Mouse (Mus musculus) MEL (cell line): ENCODE measurements around the gene Cfl2. TPM values are rescaled to one million over a fixed set of nuclear protein-coding genes. Genes with fewer than 3 reads are reported as not detected.

ENCODE experiments used
- DNase-seq: peaks from one replicate; pipeline ENCODE4 v3.0.0; 2011; ENCODE audit warnings: low read depth, low spot score
- H3K27ac ChIP-seq: 2 replicates; pipeline ENCODE4 v1.5.1; 2012; ENCODE audit warnings: low read depth, mild to moderate bottlenecking, control low read depth, low read length, moderate library complexity; ENCODE audit not compliant: control insufficient read depth
- H3K27me3 ChIP-seq, 2 experiments: fragments of 150-350 bp in 1 of 2; sonication (generic) in 1 of 2; 2 replicates each; pipeline ENCODE4 v1.6.1; 2012; ENCODE audit warnings: low read length in 2 of 2, mild to moderate bottlenecking in 2 of 2, improper control_type of control experiment in 1 of 2, moderate library complexity in 1 of 2; ENCODE audit not compliant: insufficient read depth in 2 of 2, control insufficient read depth in 1 of 2
- H3K36me3 ChIP-seq, 2 experiments: 2 replicates each; pipeline ENCODE4 v1.6.1; 2012 to 2014; ENCODE audit warnings: low read length in 2 of 2, improper control_type of control experiment in 1 of 2, inconsistent platforms in 1 of 2, mild to moderate bottlenecking in 1 of 2; ENCODE audit not compliant: insufficient read depth in 2 of 2, control insufficient read depth in 1 of 2
- H3K4me1 ChIP-seq, 2 experiments: fragments of 150-350 bp in 1 of 2; sonication (generic) in 1 of 2; 2 replicates each; pipeline ENCODE4 v1.6.1; 2012; ENCODE audit warnings: low read length in 2 of 2, improper control_type of control experiment in 1 of 2, mild to moderate bottlenecking in 1 of 2; ENCODE audit not compliant: insufficient read depth in 2 of 2, control insufficient read depth in 1 of 2
- H3K4me3 ChIP-seq, 2 experiments: fragments of 150-350 bp in 1 of 2; sonication (generic) in 1 of 2; 2 replicates each; pipeline ENCODE4 v1.5.1; 2012; ENCODE audit warnings: low read depth in 2 of 2, low read length in 2 of 2, mild to moderate bottlenecking in 2 of 2, moderate library complexity in 2 of 2, control low read depth in 1 of 2, improper control_type of control experiment in 1 of 2; ENCODE audit not compliant: control insufficient read depth in 1 of 2, insufficient read depth in 1 of 2
- H3K79me2 ChIP-seq: 2 replicates; pipeline ENCODE4 v1.6.1; 2012; ENCODE audit warnings: mild to moderate bottlenecking, low read length, moderate library complexity; ENCODE audit not compliant: control insufficient read depth, poor library complexity, insufficient read depth
- H3K9ac ChIP-seq: 2 replicates; pipeline ENCODE4 v1.6.1; 2012; ENCODE audit warnings: low read depth, mild to moderate bottlenecking, control low read depth, low read length, moderate library complexity; ENCODE audit not compliant: control insufficient read depth, poor library complexity, severe bottlenecking
- H3K9me3 ChIP-seq: fragments of 150-350 bp; sonication (generic); replicated peaks from 2 replicates; pipeline ENCODE4 v1.6.1; 2012; ENCODE audit warnings: mild to moderate bottlenecking, low read length, improper control_type of control experiment, moderate library complexity; ENCODE audit not compliant: insufficient read depth
- BHLHE40 ChIP-seq: IDR thresholded peaks from 2 replicates; pipeline ENCODE4 v1.6.1; 2012; ENCODE audit warnings: low read depth, mild to moderate bottlenecking, inconsistent platforms, low read length, improper control_type of control experiment, borderline replicate concordance
- CHD1 ChIP-seq: IDR thresholded peaks from 2 replicates; pipeline ENCODE4 v1.6.1; 2012; ENCODE audit warnings: low read depth, mild to moderate bottlenecking, inconsistent platforms, low read length, improper control_type of control experiment
- CHD2 ChIP-seq: IDR thresholded peaks from 2 replicates; pipeline ENCODE4 v1.6.1; 2011; ENCODE audit warnings: low read length, improper control_type of control experiment
- CTCF ChIP-seq, 3 experiments: IDR thresholded peaks in 2 of 3; conservative IDR thresholded peaks in 1 of 3; 2 replicates each; pipeline ENCODE4 v1.5.1; 2011 to 2012; ENCODE audit warnings: low read length in 3 of 3, low read depth in 2 of 3, mild to moderate bottlenecking in 2 of 3, improper control_type of control experiment in 1 of 3, inconsistent platforms in 1 of 3, mixed read lengths in 1 of 3, moderate library complexity in 1 of 3; ENCODE audit not compliant: control insufficient read depth in 1 of 3, insufficient read depth in 1 of 3, poor library complexity in 1 of 3, severe bottlenecking in 1 of 3
- E2F4 ChIP-seq: IDR thresholded peaks from 2 replicates; pipeline ENCODE4 v1.6.1; 2011; ENCODE audit warnings: low read depth, low read length, improper control_type of control experiment, borderline replicate concordance
- ELF1 ChIP-seq: IDR thresholded peaks from 2 replicates; pipeline ENCODE4 v1.6.1; 2014; ENCODE audit warnings: low read depth, mild to moderate bottlenecking, inconsistent platforms, low read length, improper control_type of control experiment, moderate library complexity
- EP300 ChIP-seq, 2 experiments: IDR thresholded peaks; 2 replicates each; pipeline ENCODE4 v1.6.1; 2011; ENCODE audit warnings: improper control_type of control experiment in 2 of 2, low read length in 2 of 2, low read depth in 1 of 2, mild to moderate bottlenecking in 1 of 2
- ETS1 ChIP-seq: IDR thresholded peaks from 2 replicates; pipeline ENCODE4 v1.6.1; 2012; ENCODE audit warnings: low read depth, mild to moderate bottlenecking, inconsistent platforms, low read length, improper control_type of control experiment, moderate library complexity
- GABPA ChIP-seq: IDR thresholded peaks from 2 replicates; pipeline ENCODE4 v1.6.1; 2012; ENCODE audit warnings: low read depth, mild to moderate bottlenecking, inconsistent platforms, low read length, improper control_type of control experiment, moderate library complexity
- GATA1 ChIP-seq: IDR thresholded peaks from 2 replicates; pipeline ENCODE4 v1.6.1; 2011; ENCODE audit warnings: low read depth, low read length, improper control_type of control experiment
- JUND ChIP-seq: IDR thresholded peaks from 2 replicates; pipeline ENCODE4 v1.6.1; 2011; ENCODE audit warnings: low read depth, mild to moderate bottlenecking, improper control_type of control experiment, low read length
- KAT2A ChIP-seq: conservative IDR thresholded peaks from 2 replicates; pipeline ENCODE4 v1.6.1; 2012; ENCODE audit warnings: low read depth, low read length, improper control_type of control experiment, inconsistent platforms
- MAFK ChIP-seq: IDR thresholded peaks from 2 replicates; pipeline ENCODE4 v1.6.1; 2011; ENCODE audit warnings: low read depth, mild to moderate bottlenecking, low read length, improper control_type of control experiment, borderline replicate concordance
- MAX ChIP-seq: IDR thresholded peaks from 2 replicates; pipeline ENCODE4 v1.6.1; 2011; ENCODE audit warnings: low read length, improper control_type of control experiment
- MXI1 ChIP-seq: IDR thresholded peaks from 2 replicates; pipeline ENCODE4 v1.6.1; 2011; ENCODE audit warnings: mild to moderate bottlenecking, low read depth, low read length, improper control_type of control experiment
- MYB ChIP-seq: IDR thresholded peaks from 2 replicates; pipeline ENCODE4 v1.6.1; 2011; ENCODE audit warnings: mild to moderate bottlenecking, low read depth, low read length, improper control_type of control experiment
- MYC ChIP-seq: IDR thresholded peaks from 2 replicates; pipeline ENCODE4 v1.6.1; 2011; ENCODE audit warnings: low read depth, mild to moderate bottlenecking, low read length, improper control_type of control experiment, moderate library complexity
- NELFE ChIP-seq: IDR thresholded peaks from 2 replicates; pipeline ENCODE4 v1.6.1; 2011; ENCODE audit warnings: low read depth, low read length, improper control_type of control experiment
- POLR2AphosphoS2 ChIP-seq: IDR thresholded peaks from 2 replicates; pipeline ENCODE4 v1.6.1; 2011; ENCODE audit warnings: low read length, improper control_type of control experiment
- SIN3A ChIP-seq: IDR thresholded peaks from 2 replicates; pipeline ENCODE4 v1.6.1; 2012; ENCODE audit warnings: low read length, improper control_type of control experiment, inconsistent platforms
- TBP ChIP-seq: IDR thresholded peaks from 2 replicates; pipeline ENCODE4 v1.8.0; 2011; ENCODE audit warnings: low read depth, low read length, improper control_type of control experiment
- TCF12 ChIP-seq: IDR thresholded peaks from 2 replicates; pipeline ENCODE4 v1.6.1; 2014; ENCODE audit warnings: low read depth, mild to moderate bottlenecking, inconsistent platforms, low read length, improper control_type of control experiment, moderate library complexity
- USF2 ChIP-seq, 2 experiments: IDR thresholded peaks; 2 replicates each; pipeline ENCODE4 v1.6.1; 2011 to 2012; ENCODE audit warnings: improper control_type of control experiment in 2 of 2, low read length in 2 of 2, borderline replicate concordance in 1 of 2, inconsistent platforms in 1 of 2, low read depth in 1 of 2, mild to moderate bottlenecking in 1 of 2; ENCODE audit not compliant: insufficient read depth in 1 of 2
- ZNF384 ChIP-seq: IDR thresholded peaks from 2 replicates; pipeline ENCODE4 v1.6.1; 2012; ENCODE audit warnings: low read depth, mild to moderate bottlenecking, inconsistent platforms, low read length, improper control_type of control experiment
- polyA plus RNA-seq, 2 experiments: library from polyadenylated mRNA; stranded (reverse) in 1 of 2; unstranded in 1 of 2; fragments of >175 nt in 1 of 2; fragments of >200 nt in 1 of 2; gene quantifications; 2 replicates each; pipeline versions ENCODE4 v1.2.1 to v1.2.4; 2012; ENCODE audit warnings: low replicate concordance in 2 of 2, low read depth in 1 of 2; ENCODE audit not compliant: insufficient read length in 2 of 2, insufficient read depth in 1 of 2, missing spikeins in 1 of 2
- total RNA-seq: library from RNA; depleted of rRNA; stranded (reverse); fragments of 300-350 nt; gene quantifications from 2 replicates; pipeline ENCODE4 v1.2.3, GENCODE M21; 2012

Cfl2 gene
- total and polyA plus RNA-seq, 3 experiments: 5.7 to 8.8 TPM; not detected in 1

DNA sequence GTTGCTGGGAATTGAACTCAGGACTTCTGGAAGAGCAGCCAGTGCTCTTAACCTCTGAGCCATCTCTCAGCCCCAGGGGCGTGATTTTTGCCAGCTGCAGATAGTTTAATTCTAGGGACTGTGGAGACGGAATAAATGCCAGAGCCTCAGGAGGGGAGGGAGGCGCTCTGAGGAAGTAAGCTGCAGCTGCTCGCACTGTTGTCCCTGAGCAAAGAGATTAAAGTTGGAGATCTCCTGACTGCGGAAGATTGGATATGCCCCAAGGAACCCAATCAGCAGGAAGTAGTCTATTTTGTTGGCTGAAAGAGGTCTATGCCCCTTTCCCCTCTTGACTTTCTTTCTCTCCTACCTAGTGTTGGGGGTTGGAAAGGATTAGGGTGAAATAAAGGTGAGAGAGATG lies 14.2 kb upstream of the Cfl2 start (continued):
- TF ChIP-seq JUND: no peak

DNA sequence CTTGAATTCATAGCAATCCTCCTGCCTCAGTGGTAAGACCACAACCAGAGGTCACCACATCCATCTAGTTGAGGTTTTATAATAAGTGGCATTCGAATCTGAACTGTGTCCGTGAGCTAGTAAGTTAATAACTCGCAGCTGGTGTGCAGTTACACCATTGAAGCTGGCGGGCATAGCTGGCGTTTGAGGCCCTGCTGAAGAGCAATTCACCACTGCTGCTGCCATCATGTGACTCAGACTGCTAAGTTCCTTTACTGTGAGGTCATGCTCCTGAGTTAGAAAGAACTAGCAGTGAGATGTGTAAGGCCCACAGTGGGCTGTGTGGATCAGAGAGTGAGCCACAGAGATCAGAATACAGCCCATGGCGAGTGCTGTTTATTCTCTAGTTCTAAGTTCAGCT lies 12.0 kb upstream of the Cfl2 start:
- H3K9me3 ChIP-seq: no peaks in the 10 kb centered on the region
- H3K4me3 ChIP-seq: no peak overlapping the region
- H3K27me3 ChIP-seq: no peaks in the 10 kb centered on the region
- H3K9ac ChIP-seq: no peak overlapping the region
- H3K79me2 ChIP-seq: no peaks in the 10 kb centered on the region
- H3K4me1 ChIP-seq: peaks cover 0 to 5% of the 10 kb centered on the region in 2 experiments; a peak in 2 of 4 replicates
- TF ChIP-seq MAFK: no peak
- H3K27ac ChIP-seq: no peak overlapping the region
- no peak for DNase-seq
- H3K36me3 ChIP-seq: peaks cover 0 to 3% of the 10 kb centered on the region in 2 experiments; a peak in 2 of 4 replicates

DNA sequence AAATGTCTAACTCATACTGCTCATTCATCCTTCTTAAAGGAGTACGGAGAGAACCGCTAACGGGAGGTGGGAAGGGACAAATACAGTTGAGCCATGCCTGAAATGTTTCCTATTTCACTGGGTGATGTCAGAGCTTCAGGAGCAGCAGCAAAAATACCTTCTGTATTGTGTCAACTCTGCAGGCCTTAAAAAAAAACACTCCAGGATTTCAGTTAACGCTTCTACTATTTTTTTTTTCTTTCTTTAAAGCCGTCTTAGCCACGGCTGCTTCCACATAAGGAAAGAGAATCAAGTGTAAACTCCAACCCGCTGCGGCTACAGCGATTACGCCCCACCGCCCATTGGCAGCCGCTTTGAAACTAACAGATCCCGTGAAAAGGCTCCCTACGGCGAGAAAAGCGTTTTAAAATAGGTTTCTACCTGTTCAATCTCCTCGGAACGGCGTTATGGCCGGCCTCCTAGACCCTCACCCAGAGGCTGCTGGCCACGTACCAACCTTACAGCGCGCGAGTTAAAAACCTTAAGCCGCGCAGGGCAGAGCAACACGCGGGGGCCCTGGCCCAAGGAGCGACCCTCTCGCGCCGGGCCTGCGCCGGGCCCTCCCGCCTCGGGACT lies 579 bp downstream of the Cfl2 start:
- Histone ChIP-seq H3K27me3 (no peaks in the 10 kb centered on the region), H3K4me1 (peaks cover 5 to 9% of the 10 kb centered on the region in 2 experiments; a peak in 3 of 4 replicates), H3K9ac (peak overlapping the region; percentile 99), H3K9me3 (no peaks in the 10 kb centered on the region), H3K79me2 (peaks cover 19% of the 10 kb centered on the region), H3K27ac (peak overlapping the region; percentile 85), H3K36me3 (peaks cover 18 to 23% of the 10 kb centered on the region in 2 experiments)
- DNase-seq: peak; percentile 74
- 0 out of 2 replicates have a peak, but pooled peaks have one; percentile 22 for TF ChIP-seq ETS1
- TF ChIP-seq JUND: no peak
- TF ChIP-seq USF2 (IDR thresholded peaks at IDR 0.05; ENCODE audit: borderline replicate concordance in 1 of 2, insufficient read depth in 1 of 2, low read depth in 1 of 2, low read length in 2 of 2): no peak
- TF ChIP-seq CHD2: no peak
- no peak for TF ChIP-seq GABPA
- TF ChIP-seq TBP: 0 out of 2 replicates have a peak, but pooled peaks have one; percentile 19
- TF ChIP-seq CHD1: 0 out of 2 replicates have a peak, but pooled peaks have one; percentile 68
- TF ChIP-seq SIN3A: peak; percentile 60; the same call in 1 of the 2 replicates
- no peak for TF ChIP-seq BHLHE40
- TF ChIP-seq EP300 (IDR thresholded peaks at IDR 0.05; ENCODE audit: low read depth in 1 of 2, low read length in 2 of 2): no peak
- TF ChIP-seq KAT2A: no peak
- TF ChIP-seq TCF12: no peak
- peak; percentile 68; the same call in 1 of the 2 replicates for TF ChIP-seq ZNF384
- peak; percentile 57; the same call in 1 of the 2 replicates for TF ChIP-seq POLR2AphosphoS2
- no peak for TF ChIP-seq E2F4
- peak; percentile 87 for TF ChIP-seq MXI1
- TF ChIP-seq CTCF (IDR thresholded peaks at IDR 0.05 in 2 of 3, conservative IDR thresholded peaks at IDR 0.05 in 1 of 3; ENCODE audit: control insufficient read depth in 1 of 3, insufficient read depth in 1 of 3, low read depth in 2 of 3, low read length in 3 of 3, poor library complexity in 1 of 3, severe bottlenecking in 1 of 3): no peak
- no peak for TF ChIP-seq GATA1
- TF ChIP-seq MYB: 0 out of 2 replicates have a peak, but pooled peaks have one; percentile 12
- peak; percentile 36; the same call in 1 of the 2 replicates for TF ChIP-seq MAX
- peak; percentile 22; the same call in 1 of the 2 replicates for TF ChIP-seq NELFE
- TF ChIP-seq ELF1: 0 out of 2 replicates have a peak, but pooled peaks have one; percentile 7
- peak; percentile 75 for TF ChIP-seq MYC
- TF ChIP-seq, all 39 proteins: peak for 12
- H3K4me3 ChIP-seq: peak overlapping the region; percentile 98 to 100
